Mouse (Mus musculus) CH12.LX (cell line): ENCODE measurements around the gene Map3k6.

Experiments used
- CHD2 ChIP-seq: IDR thresholded peaks from 2 replicates; pipeline ENCODE4 v1.6.1; 2011; ENCODE audit warnings: low read length, improper control_type of control experiment
- CTCF ChIP-seq, 2 experiments: IDR thresholded peaks in 1 of 2; conservative IDR thresholded peaks in 1 of 2; 2 replicates each; pipeline ENCODE4 v1.5.1; 2011 to 2012; ENCODE audit warnings: low read depth in 2 of 2, low read length in 2 of 2, improper control_type of control experiment in 1 of 2, inconsistent platforms in 1 of 2, mild to moderate bottlenecking in 1 of 2, moderate library complexity in 1 of 2
- KAT2A ChIP-seq: IDR thresholded peaks from 2 replicates; pipeline ENCODE4 v1.6.1; 2012; ENCODE audit warnings: low read length, improper control_type of control experiment, inconsistent platforms; ENCODE audit not compliant: insufficient replicate concordance
- MAZ ChIP-seq: IDR thresholded peaks from 2 replicates; pipeline ENCODE4 v1.6.1; 2012; ENCODE audit warnings: low read depth, mild to moderate bottlenecking, inconsistent platforms, low read length, improper control_type of control experiment, moderate library complexity
- MYC ChIP-seq: IDR thresholded peaks from 2 replicates; pipeline ENCODE4 v1.6.1; 2011; ENCODE audit warnings: low read depth, mild to moderate bottlenecking, improper control_type of control experiment, low read length
- POLR2A ChIP-seq: IDR thresholded peaks from 2 replicates; pipeline ENCODE4 v1.6.1; 2011; ENCODE audit warnings: low read depth, mild to moderate bottlenecking, improper control_type of control experiment, low read length
- RCOR1 ChIP-seq: conservative IDR thresholded peaks from 2 replicates; pipeline ENCODE4 v1.6.1; 2012; ENCODE audit warnings: low read depth, mild to moderate bottlenecking, inconsistent platforms, low read length, improper control_type of control experiment
- SIN3A ChIP-seq: IDR thresholded peaks from 2 replicates; pipeline ENCODE4 v1.6.1; 2012; ENCODE audit warnings: low read length, improper control_type of control experiment, inconsistent platforms
- USF1 ChIP-seq: IDR thresholded peaks from 2 replicates; pipeline ENCODE4 v1.6.1; 2014; ENCODE audit warnings: low read depth, mild to moderate bottlenecking, inconsistent platforms, low read length, improper control_type of control experiment
- ZKSCAN1 ChIP-seq: IDR thresholded peaks from 2 replicates; pipeline ENCODE4 v1.6.1; 2012; ENCODE audit warnings: low read depth, inconsistent platforms, low read length, improper control_type of control experiment, borderline replicate concordance

GRCm38 (mm10) chr4:133213661-133214060 is 27.0 kb upstream of the Map3k6 start:
- no peak for TF ChIP-seq USF1
- no peak for TF ChIP-seq MYC
- no peak for TF ChIP-seq POLR2A
- no peak for TF ChIP-seq KAT2A
- no peak for TF ChIP-seq CHD2
- TF ChIP-seq CTCF (conservative IDR thresholded peaks at IDR 0.05 in 1 of 2, IDR thresholded peaks at IDR 0.05 in 1 of 2; ENCODE audit: low read depth in 2 of 2, low read length in 2 of 2) = no peak
- no peak for TF ChIP-seq ZKSCAN1
- TF ChIP-seq SIN3A = no peak
- TF ChIP-seq RCOR1 = no peak
- TF ChIP-seq MAZ = no peak
